Mouse (Mus musculus) G1E (cell line): ENCODE measurements around the gene Pemt.

ENCODE experiments used
- CTCF ChIP-seq: IDR thresholded peaks from 2 replicates; pipeline ENCODE4 v1.5.1; 2012; ENCODE audit warnings: low read depth, low read length, inconsistent platforms, mixed read lengths
- GATA1 ChIP-seq: IDR thresholded peaks from 2 replicates; pipeline ENCODE4 v1.6.1; 2012; ENCODE audit warnings: borderline replicate concordance, low read length, inconsistent platforms, mixed read lengths
- POLR2AphosphoS5 ChIP-seq: IDR thresholded peaks from 2 replicates; pipeline ENCODE4 v1.6.1; 2012; ENCODE audit warnings: low read depth, low read length, inconsistent platforms; ENCODE audit not compliant: insufficient replicate concordance

DNA sequence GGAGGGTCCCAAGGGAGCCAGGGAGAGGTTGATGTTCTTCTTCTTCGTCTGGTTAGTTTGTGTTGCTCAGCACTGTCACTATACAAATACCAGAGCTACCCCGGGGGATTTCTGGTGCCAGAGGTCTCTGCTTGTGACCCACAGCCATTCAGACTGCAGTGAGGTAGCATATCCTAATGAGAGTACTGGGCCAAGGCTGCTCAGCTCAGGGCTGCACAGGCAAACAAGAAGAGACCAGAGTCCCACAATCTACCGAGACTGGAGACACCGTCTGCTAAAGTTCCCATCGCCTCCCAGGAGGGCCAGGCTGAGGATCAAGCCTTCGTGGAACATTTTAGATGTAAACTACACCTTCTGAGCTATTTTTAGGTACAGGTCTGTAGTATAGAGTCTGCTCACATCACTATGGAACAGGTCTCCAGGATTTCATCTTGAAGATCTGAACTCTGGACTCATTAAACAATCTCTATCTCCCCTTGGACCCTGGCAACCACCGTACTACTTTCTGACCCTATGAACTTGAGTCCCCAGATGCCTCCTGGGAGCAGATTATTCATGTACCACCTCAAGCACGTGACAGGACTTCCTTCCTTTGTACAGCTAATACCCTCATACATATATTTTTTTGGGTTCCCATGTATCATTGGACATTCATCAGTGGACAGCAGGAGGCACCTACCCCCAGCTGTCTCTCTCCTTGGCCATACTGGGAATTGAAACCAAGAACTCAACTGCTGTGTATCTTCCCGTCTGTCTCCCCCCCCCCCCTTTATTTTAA is 113.5 kb downstream of the Pemt start:
- TF ChIP-seq CTCF = no peak
- TF ChIP-seq GATA1 = no peak
- TF ChIP-seq POLR2AphosphoS5 = no peak
